Mouse (Mus musculus) lung, postnatal 14 days (tissue): ENCODE measurements around the gene Znfx1.

ENCODE experiments used
- DNase-seq: peaks from one replicate; pipeline ENCODE4 v3.0.0; 2021

The Znfx1 gene

GRCm38 (mm10) chr2:167062965-167063880 is at the start of gene Znfx1:
TSS of gene Znfx1 (minus strand) at chr2:167063015.
- peak; percentile 97 for DNase-seq

- no peak for DNase-seq
Observed at GRCm38 (mm10) chr2:167112259-167112658, 49.4 kb upstream of the Znfx1 start.

- no peak for DNase-seq
Observed at GRCm38 (mm10) chr2:167109506-167109905, 46.7 kb upstream of the Znfx1 start.

- DNase-seq, result no peak
Observed at GRCm38 (mm10) chr2:167103546-167103945, 40.7 kb upstream of the Znfx1 start.

- DNase-seq, result peak; percentile 40
Observed at GRCm38 (mm10) chr2:167101743-167102441, 39.1 kb upstream of the Znfx1 start.

GRCm38 (mm10) chr2:167094688-167095087 is 31.9 kb upstream of the Znfx1 start:
- DNase-seq, result no peak

GRCm38 (mm10) chr2:167093171-167093900 is 30.5 kb upstream of the Znfx1 start:
- DNase-seq, result no peak

GRCm38 (mm10) chr2:167090271-167090670 is 27.5 kb upstream of the Znfx1 start:
- no peak for DNase-seq

GRCm38 (mm10) chr2:167086836-167087235 is 24.0 kb upstream of the Znfx1 start:
- no peak for DNase-seq

- no peak for DNase-seq
Observed at GRCm38 (mm10) chr2:167086092-167086491, 23.3 kb upstream of the Znfx1 start.

- DNase-seq, result no peak
Observed at GRCm38 (mm10) chr2:167081639-167082038, 18.8 kb upstream of the Znfx1 start.

- DNase-seq, result no peak
Observed at GRCm38 (mm10) chr2:167081135-167081534, 18.3 kb upstream of the Znfx1 start.

- DNase-seq, result no peak
Observed at GRCm38 (mm10) chr2:167080387-167080786, 17.6 kb upstream of the Znfx1 start.

GRCm38 (mm10) chr2:167079535-167080257 is 16.9 kb upstream of the Znfx1 start:
- DNase-seq, result peak; percentile 29

GRCm38 (mm10) chr2:167078931-167079495 is 16.2 kb upstream of the Znfx1 start:
- DNase-seq, result no peak

- DNase-seq, result no peak
Observed at GRCm38 (mm10) chr2:167078486-167078885, 15.7 kb upstream of the Znfx1 start.

GRCm38 (mm10) chr2:167077199-167077962 is 14.6 kb upstream of the Znfx1 start:
- no peak for DNase-seq

- DNase-seq, result no peak
Observed at GRCm38 (mm10) chr2:167076759-167077158, 13.9 kb upstream of the Znfx1 start.

- DNase-seq, result no peak
Observed at GRCm38 (mm10) chr2:167076352-167076751, 13.5 kb upstream of the Znfx1 start.

- no peak for DNase-seq
Observed at GRCm38 (mm10) chr2:167074587-167074986, 11.8 kb upstream of the Znfx1 start.
